Mouse (Mus musculus) layer of hippocampus, adult 9-11 months (tissue): Measurements from ENCODE around the gene Rubcnl.

Experiments used
- DNase-seq: peaks from one replicate; pipeline ENCODE4 v3.0.0; 2022

Gene Rubcnl

GRCm38 (mm10) chr14:75071091-75071490, 55.3 kb downstream of the Rubcnl start:
- no peak for DNase-seq

- DNase-seq = no peak
Measured at GRCm38 (mm10) chr14:75075299-75076180, 59.7 kb downstream of the Rubcnl start.

- no peak for DNase-seq
Measured at GRCm38 (mm10) chr14:75077946-75078345, 62.1 kb downstream of the Rubcnl start.
